Mouse (Mus musculus): ENCODE measurements around the gene Xpr1.

Xpr1 gene

DNA sequence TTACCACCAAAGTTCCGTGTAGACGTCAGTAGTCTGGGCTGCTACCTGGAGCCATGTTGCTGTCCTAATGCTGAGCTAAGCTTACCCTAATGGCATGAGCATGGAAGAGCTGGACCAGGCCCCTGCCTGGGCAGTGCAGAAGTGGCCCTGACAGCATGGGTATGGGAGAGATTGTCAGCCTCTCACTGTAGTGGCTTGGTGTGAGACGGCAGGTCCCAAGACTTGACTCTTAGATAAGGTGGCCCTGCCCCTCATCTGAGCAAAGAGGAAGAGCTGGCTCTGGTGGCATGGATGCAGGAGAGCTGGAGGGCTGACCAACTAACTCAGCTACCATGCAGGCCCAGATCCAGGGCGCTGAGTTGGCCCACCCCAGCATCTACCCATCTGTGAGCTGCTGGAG, 79.9 kb downstream of the Xpr1 start:
- WGBS = 96% methylated on average over 4 of the region's 4 CpGs

DNA sequence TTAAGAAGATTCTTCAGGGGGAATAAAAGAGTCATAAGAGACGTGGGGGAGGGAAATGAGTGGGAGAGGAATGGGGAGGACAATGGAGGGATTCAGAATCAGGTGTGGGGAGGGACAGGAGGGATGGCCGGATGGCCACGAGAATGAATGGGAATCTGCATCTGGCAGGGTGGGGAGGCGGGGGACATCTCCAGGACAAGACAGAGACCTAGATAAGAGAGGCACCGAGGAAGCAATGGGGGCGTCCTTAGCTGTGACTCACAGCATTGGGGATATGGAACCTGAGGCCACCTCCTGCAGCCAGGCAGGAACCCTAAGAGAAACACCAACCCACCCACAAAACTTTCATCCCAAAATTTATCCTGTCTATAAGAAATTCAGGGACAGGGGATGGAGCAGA, 81.3 kb downstream of the Xpr1 start:
- 69% methylated on average over 6 of the region's 6 CpGs for WGBS

DNA sequence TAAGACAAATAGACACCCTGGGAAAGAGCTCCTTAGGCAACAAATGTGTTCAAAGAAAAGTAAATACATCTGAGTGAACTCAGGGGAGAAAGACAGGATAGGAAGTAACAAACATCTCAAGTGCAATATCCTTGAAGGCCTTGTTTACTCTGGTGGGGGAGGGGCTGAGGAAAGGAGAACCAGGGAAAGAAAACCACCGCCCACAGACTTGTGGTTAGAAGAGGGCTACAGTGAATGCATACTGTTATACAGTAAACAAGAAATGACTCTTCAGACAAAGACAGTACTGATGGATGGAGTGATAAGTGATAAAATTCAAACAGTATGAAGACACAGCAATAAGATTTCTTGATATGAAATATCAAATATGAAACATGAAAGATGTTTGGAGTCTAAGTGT, 95.0 kb downstream of the Xpr1 start:
- WGBS = 81% methylated on average over 1 of the region's 1 CpGs

DNA sequence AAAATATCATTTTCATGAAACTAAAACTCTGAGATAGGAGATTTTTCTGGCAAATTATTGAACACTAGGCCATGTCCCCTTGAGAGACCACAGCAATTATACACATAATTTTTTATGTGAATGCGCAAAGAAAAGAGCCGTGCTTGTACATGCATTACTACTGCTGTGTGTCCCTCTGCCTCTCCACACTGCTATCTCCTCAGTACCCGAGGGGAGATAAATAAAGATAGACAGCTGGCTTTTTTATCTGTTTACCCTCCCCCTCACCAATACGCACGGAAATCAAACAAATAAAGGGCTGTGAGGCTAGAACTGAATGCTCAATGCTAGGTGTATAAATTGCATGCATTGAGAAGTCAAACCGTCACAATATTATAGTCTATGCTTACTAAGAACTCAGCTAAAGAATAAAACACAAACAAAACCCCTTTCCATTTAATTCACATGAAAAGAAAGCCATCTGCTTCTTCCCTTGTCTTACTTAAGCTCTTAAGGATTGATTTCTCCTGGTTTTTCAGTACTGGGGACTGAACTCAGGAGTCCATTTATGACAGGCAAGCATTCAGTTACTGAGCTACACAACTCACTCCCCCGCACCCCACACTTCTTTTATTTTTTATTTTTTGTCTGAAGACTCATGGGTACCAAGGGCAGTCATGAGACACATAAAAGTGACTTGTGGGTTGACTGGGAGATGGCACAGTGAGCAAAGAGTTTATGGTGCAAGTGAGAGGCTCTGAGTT, 97.0 kb downstream of the Xpr1 start:
- WGBS = 82% methylated on average over 7 of the region's 7 CpGs

DNA sequence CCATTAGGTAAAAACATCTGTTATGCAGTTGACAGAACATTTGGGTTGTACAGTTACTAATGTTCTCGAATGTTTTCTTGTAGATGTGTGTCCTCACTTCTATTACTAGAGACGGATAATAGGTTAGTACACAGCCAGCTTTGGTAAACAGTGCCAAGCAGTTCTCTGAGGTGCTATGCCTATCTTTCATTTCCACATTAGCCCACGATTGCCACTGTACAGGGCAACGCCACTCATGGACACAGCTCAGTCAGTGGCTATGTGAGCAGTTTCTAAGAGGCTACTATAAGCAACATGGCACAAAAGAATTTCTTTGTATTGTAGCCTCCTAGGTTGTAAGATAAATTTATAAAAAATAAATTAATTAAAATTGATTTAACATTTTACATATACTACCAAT, 97.7 kb downstream of the Xpr1 start:
- 71% methylated on average over 4 of the region's 4 CpGs for WGBS

DNA sequence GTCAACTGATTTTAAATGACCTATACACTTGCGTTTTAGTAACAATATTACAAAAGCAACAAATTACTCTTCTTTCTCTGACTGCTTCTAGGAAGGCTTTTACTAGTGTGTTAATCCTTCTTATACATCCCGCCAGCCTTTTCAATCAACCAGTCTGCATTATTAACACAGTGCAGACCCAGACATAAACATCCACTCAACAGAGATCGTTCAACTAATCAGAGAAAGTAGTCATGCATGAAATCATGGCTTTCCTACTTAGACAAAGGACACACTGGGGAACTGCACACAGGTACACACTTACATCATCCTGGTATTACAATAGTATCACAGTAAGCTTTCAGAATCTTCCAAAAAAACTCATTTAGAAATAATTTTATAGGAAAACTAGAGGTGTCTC, 105.5 kb downstream of the Xpr1 start:
- WGBS = 73% methylated on average over 3 of the region's 3 CpGs

DNA sequence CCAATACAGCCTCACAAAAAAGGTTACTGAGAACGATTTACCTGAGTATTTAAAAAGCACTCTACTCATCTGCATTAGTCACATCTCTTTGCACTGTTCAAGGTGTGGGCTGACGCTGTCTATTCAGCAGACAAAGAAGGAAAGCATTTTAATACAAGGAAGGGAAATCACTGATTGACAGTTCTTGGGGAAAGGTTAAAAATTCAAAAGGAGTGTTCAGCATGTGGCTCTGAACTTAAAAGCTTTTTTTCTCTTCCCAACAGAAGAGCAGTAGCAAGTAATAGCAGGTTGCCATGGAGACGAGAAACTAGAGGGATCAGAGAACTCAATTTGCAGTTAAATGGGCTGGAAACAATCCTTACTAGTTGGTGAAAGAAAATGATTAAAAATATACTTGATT, 110.3 kb downstream of the Xpr1 start:
- WGBS = 42% methylated on average over 3 of the region's 3 CpGs

DNA sequence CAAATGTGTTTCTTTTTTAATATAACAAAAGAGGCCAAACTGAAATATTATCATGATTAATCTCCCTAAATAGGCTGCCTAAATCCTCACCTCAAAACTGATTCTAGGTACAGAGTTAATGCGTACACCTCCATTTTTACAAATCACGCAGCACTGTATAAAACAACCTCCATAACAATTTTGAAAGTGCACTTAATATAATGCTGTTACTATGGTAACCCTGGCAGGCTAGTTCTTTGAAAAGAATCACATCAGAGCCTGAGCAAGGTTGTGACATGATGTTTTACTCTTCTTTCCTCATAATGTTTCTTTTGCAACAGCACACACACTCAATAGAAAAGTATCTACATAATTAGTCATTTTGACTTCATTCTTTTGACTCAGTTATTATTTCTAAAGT, 113.8 kb downstream of the Xpr1 start:
- WGBS = 57% methylated on average over 2 of the region's 2 CpGs

DNA sequence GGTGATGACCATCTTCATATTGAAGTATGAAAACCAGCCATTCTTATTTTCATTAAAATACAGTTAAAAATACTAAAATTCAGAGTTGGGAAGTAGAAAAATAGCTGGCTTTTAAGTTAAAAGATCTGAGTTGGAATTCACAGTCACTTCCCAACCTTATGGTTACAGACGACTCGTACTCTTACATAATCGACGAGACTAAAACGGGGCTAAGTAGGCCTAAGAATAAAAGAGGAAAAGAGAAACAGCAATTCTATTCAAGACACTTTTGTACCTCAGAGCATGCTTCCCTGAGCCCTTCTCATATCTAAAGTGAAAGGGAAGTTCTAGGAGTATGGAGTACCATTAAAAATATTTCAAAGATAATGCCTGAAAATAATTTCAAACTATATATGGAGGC, 119.6 kb downstream of the Xpr1 start:
- 39% methylated on average over 5 of the region's 5 CpGs for WGBS

DNA sequence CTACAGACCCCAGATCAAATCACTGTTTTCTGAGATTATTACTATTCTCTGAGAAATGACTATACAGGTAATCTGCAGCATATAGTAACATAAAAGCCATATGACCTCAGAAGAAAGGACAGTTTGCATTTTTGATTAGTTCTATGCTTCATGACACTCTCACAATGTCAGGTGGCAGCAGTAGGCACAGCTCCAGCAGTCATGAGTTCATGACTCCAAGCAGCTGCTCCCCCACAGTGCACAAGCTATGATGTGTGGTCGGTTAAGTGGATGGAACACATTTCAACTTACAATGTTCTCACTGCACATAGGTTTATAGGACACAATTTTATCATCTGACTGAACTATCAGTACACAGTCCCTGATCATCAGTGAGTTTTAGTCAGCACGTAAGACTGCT, 120.0 kb downstream of the Xpr1 start:
- WGBS = 51% methylated on average over 2 of the region's 2 CpGs

DNA sequence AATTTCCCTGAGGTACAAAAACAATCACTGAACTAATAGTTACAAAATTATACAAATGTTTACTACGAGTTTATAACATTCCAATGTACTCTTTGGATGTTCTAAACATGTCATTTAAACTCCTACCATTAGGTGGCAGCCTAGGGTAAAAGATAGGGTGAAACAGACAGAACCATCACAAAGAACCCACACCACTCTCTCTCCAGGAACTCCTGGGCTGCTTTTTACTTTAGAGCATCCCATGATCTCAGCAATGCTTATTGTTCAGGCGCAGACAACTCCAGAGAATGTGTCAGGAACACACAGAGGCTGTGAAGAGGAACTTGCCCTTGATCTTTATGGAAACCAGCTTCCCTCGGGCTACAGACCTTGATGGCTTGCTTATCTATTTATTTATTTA, 123.8 kb downstream of the Xpr1 start:
- WGBS = 9% methylated on average over 3 of the region's 3 CpGs

DNA sequence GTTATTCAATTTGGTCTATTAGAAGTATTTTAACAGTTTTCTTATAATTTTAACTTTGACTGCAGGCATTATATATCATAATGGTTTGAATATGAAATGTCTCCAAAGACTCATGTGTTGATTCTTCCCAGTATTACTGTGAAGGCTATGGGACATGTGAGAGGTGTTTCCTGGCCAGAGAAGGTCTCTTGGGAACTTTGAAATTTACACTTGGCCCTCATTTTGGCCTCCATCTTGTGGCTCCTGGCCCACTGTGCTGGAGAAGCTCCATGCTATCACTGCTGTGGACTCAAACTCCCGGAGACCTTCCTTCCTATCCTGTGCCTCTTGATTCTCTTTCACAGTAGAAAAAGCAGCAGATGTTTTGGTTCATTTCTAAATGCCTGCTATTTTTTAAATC, 127.8 kb downstream of the Xpr1 start:
- WGBS = 86% methylated on average over 1 of the region's 1 CpGs

DNA sequence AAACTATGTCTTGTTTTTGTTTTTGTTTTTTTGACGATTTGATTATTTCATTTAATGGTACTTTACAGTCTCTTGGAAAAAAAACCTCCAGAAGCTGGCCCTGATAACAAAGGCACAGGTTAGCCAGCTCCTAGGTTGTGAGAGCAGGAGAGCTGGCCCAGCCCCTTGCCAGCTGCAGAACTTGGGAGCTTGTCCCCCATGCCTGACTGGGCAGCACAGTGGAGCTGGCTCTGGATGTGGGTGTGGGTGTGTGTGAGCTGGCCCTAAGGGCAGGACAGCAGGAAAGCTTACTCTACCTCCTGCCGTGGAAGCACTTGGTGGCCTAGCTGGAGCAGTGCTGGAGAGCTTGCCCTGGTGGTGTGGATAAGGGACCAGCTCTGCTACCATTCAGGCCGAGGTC, 129.2 kb downstream of the Xpr1 start:
- 83% methylated on average over 3 of the region's 3 CpGs for WGBS

DNA sequence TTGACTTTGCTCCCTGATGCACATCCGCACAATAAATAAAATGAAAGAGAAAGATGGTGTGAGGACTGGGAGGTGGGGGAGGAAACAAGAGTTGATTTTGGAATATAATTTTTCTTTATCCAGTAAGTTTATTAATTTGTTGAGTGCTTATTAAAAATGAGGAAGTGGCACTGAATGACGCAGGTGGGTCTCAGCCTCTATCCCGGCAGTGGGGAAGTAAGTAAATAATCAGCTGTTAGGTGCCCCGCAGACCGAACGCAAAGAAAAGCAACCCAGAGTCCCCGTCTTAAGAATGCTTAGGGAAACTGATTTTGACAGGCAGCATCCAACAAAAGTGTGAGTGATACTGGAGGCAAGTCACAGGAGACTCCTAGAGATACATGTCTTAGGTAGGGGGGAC, 133.4 kb downstream of the Xpr1 start:
- 91% methylated on average over 7 of the region's 7 CpGs for WGBS

DNA sequence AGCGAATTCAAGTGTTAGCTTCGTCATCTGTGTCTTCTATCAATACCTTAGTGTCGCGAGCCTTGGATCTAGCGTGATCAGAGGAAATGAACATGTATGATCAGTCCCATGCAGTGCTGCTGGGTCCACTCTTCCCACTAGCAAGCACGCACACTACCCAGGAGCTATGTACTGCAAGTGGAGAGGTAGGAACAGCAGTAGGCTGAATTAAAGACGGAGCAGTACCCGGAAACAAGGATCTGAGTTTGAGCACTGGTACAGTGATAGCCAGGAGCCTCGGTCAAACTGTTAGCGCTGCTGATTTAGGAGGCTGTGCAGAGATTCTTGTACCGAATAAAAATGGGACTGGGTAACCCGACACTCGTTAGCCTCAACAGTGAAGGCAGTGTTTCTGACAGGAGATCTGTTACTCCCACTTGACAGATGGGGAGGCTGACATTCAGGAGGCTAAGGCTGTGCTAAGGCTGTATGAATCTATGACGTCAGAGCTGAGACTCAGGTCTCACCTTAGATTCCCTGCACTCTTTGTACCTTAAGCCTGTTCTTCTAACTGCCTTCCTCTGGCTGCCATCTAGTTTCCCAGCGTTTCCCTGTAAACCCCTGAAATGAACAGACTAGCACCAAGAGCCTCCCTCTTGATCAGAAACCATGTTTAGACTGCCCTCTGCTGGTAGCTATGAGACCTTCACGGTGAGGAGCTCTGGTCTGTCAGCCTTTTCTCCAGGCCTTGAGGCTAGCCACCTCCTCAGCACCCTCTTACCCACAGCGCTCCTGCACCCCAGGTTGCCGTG, 136.0 kb downstream of the Xpr1 start:
- WGBS = 42% methylated on average over 18 of the region's 18 CpGs

DNA sequence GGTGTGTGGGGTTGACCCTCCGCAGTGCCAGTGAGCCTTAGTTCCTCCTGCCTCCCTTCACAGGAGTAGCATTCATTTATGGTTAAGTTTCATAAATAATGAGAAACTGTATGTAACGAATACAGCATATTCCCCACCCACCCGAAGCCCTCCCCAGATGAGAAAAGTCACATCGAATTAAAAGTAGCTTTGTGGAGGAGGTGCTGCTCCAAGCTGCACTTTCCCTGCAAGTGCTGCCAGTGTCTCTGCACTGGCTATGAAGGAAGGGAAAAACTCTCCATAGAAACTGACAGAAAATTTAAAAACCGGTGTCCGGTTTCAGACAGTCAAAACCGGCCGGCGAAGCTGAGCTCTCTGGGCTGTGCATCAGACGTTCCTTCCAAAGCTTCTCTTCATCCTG, 136.9 kb downstream of the Xpr1 start:
- WGBS = 52% methylated on average over 10 of the region's 10 CpGs

DNA sequence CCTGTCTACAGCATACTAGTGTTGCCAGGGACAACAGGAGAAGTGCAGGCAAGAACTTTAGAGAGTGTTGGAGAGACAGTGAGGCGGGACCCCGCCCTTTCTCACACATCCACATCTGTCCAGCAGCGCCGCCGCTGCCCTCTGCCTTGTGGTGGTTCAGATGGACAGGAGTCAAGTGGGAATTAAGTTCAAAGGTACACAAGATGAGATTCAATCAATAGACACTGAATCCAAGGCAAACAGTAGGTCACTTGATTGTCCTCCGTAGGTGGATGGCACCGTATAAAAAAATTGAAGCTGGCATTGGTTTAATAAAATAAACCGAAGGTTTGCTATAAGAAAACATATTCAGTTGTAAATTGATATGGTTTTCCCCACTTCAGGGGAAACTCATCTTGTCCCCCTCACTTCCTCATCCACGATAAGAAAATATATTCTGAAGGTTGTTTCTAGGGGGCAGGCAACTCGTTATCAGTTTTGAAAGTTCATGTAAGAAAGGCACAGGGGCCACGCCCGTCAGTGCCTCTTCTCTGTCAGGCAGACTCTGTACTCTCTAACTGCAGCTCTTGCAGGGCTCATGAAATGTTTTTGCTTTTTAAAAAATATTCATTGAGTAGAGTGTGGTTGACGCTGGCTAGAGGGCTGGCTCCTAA, 140.7 kb downstream of the Xpr1 start:
- 87% methylated on average over 13 of the region's 13 CpGs for WGBS

DNA sequence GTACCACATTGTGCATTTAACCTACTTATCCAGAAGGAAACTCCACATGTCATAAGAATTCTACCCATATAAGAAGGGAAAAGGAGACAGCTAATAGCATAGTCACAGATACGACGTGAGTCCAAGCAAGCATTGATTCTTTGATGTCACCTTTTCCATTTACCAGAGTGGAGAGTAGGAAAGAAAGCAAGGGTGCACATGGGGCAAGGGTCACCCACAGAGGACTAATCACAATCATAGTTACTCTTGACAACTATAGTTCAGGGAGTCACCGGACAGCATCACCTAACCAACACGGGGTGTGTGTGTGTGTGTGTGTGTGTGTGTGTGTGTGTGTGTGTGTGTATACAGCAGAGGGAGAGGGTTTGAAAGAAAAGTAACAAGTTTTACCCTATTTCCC, 141.4 kb downstream of the Xpr1 start:
- WGBS = 93% methylated on average over 4 of the region's 4 CpGs

DNA sequence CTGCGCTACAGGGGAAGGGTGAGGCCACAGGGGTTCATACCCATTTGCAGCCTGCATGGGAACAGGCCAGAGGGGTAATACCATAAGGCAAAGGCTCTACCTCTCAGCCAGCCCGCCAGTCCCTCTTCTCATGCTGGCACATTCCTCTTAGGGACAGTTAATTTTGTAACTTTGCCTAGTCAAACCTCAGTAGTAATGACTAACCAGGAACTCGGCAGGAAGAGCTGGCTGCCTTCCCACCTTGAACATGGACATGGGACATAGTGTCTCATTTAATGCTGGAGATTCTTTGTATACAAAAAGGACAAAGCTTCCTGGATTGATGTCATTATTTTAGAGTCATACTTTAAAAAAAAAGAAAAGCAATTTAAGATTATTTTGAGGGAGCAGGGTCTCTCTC, 142.2 kb downstream of the Xpr1 start:
- WGBS = 69% methylated on average over 3 of the region's 3 CpGs

DNA sequence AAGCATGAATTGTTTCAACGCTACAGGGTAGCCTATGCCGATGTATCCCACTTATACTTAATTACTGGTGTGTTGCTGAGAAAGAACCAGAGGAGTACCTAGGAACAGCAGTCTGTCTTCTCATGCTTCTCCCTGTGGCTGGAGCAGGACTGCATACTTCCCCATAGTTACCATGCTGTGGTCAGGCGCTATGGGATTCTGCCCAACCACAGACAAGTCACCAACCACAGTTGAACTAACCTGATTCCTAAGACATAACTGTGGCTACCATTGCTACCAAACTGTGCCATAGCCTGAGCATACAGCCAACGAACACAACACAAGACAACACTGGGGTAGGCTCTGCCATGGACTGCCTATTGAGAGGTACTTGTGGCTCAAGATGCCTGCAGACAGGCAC, 144.3 kb downstream of the Xpr1 start:
- 93% methylated on average over 4 of the region's 4 CpGs for WGBS

DNA sequence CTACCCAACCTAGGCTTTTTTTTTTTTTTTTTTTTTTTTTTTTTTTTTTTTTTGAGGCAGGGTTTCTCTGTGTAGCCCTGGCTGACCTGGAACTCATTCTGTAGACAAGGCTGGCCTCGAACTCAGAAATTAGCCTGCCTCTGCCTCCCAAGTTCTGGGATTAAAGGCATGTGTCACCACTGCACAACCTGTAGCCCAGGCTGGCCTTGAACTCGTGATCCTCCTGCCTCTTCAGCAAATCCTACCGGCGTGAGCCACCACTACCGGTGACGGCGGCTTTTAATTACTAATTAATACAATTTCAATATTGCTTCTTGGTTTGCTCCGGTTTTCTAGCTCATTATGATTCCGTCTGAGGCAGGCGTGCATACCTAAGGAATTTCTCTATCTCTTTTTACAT, 154.7 kb downstream of the Xpr1 start:
- 88% methylated on average over 10 of the region's 10 CpGs for WGBS

DNA sequence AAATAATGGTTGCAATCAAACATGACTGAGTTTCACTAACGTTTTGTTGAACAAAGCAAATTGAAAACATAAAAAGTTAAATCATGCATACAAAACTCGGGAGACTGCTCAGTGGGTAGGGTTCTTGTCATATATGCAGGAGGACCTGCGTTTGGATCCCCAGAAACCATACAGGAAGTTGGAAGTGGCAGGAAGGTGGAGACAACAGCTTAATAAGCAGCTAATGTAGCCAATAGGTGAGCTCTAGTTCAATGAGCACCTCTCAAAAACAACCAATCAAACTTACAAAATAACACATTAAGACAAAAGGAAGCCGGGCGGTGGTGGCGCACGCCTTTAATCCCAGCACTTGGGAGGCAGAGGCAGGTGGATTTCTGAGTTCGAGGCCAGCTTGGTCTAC, 162.9 kb downstream of the Xpr1 start:
- 82% methylated on average over 8 of the region's 8 CpGs for WGBS

DNA sequence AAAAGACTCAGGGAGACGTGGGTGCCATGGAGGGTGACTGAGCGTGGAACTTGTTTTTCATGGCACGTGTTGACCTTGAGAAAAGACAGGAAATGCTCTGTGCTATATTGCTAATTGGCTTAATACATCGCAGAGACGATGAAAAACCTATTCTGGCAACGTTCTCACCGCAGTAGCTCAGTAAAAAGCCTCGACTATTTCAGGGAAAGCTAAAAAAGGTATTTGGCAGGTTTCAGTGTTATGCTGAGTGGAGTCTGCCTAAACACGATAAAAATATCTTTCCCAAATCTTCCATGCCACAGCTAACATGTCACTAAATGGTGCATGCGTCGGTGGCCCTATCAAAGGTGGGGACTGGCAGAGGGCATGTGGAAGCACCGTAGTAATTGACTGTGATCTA, 164.1 kb downstream of the Xpr1 start:
- WGBS = 31% methylated on average over 12 of the region's 12 CpGs

Measured in cerebral cortex, adult 2 months (tissue).